8 mouse cellular contexts compared by ENCODE assay signal in the genomic region with DNA sequence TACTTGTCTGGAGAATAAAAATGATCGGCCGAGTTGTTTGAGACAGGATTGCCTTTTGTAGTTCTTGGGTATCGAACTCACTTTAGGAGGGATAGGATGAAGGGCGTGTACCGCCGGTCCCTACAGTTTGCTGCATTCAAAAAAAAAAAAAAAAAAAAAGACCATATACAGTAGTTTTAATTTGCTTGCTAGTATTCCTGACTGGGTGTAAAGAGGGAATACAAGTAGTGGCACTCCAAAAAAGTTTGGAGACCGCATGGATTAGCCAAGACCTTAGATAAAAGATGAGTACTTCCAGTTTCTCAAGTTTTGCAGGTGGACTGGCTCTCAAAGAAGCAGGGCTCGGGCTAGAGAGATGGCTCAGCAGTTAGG. TPM values are rescaled to one million over a fixed set of nuclear protein-coding genes. Genes with fewer than 3 reads are reported as not detected.
DNase-seq lines count a peak whose midpoint lies in the region; ATAC-seq and TF ChIP-seq lines count a peak whose summit lies in the region.

No protein-coding gene starts in this region.

- peak overlapping the region; percentile 96 for H3K9ac ChIP-seq in liver, embryonic 12.5 days

- ATAC-seq in erythroblast, adult 5-6 weeks (replicated peaks; ENCODE audit: low FRiP score, poor library complexity, severe bottlenecking): no peak
- no peak for ATAC-seq in liver, embryonic 12.5 days

- WGBS in liver, embryonic 12.5 days (ENCODE audit: insufficient replicate concordance): 6% methylated on average over 8 of the region's 8 CpGs

- no peak for DNase-seq in testis, postnatal 10 days (ENCODE audit: low spot score)
- DNase-seq in left cerebral cortex, postnatal 10 days (ENCODE audit: extremely low spot score in 1 of 2, low spot score in 2 of 2): no peak
- no peak for DNase-seq in layer of hippocampus, adult 9-11 months
- no peak for DNase-seq in cerebellum, postnatal 10 days

- no peak for TF ChIP-seq POLR2A in testis, adult 2 months (IDR thresholded peaks at IDR 0.05; ENCODE audit: control insufficient read depth, low read depth, low read length)

- H3K27ac ChIP-seq in testis, adult 2 months (ENCODE audit: control insufficient read depth, insufficient read depth, low read depth, low read length): peak overlapping the region; percentile 85
- peak overlapping the region; percentile 90 for H3K27ac ChIP-seq in liver, embryonic 12.5 days

- intact Hi-C loops in left cerebral cortex, postnatal 10 days (cut with DNase I): no loop called here

- H3K36me3 ChIP-seq in erythroblast, embryonic 14.5 days (ENCODE audit: control insufficient read depth): peaks cover 48% of the 10 kb centered on the region
- H3K36me3 ChIP-seq in testis, adult 2 months (ENCODE audit: control insufficient read depth, insufficient read depth, low read length): no peaks in the 10 kb centered on the region; the same call in 1 of the 2 replicates
- peaks cover 44% of the 10 kb centered on the region for H3K36me3 ChIP-seq in liver, embryonic 12.5 days

- no peak for TF ChIP-seq CTCF in testis, adult 2 months (IDR thresholded peaks at IDR 0.05; ENCODE audit: control insufficient read depth, insufficient read depth, insufficient replicate concordance, low read depth, low read length)

- H3K4me1 ChIP-seq in erythroblast, embryonic 14.5 days (ENCODE audit: control insufficient read depth): peaks cover 44% of the 10 kb centered on the region
- H3K4me1 ChIP-seq in testis, adult 2 months (ENCODE audit: control insufficient read depth, insufficient read depth, low read length): peaks cover 8% of the 10 kb centered on the region
- H3K4me1 ChIP-seq in liver, embryonic 12.5 days: peaks cover 25% of the 10 kb centered on the region

- peak overlapping the region; percentile 84 for H3K4me2 ChIP-seq in liver, embryonic 12.5 days

- H3K4me3 ChIP-seq in erythroblast, embryonic 14.5 days (replicated peaks): peak overlapping the region; percentile 97
- H3K4me3 ChIP-seq in testis, adult 2 months (ENCODE audit: control insufficient read depth, low read depth, low read length): peak overlapping the region; percentile 99
- H3K4me3 ChIP-seq in liver, embryonic 12.5 days: peak overlapping the region; percentile 83

- H3K27me3 ChIP-seq in erythroblast, embryonic 14.5 days (ENCODE audit: control insufficient read depth): peaks cover 6% of the 10 kb centered on the region
- H3K27me3 ChIP-seq in testis, adult 2 months (ENCODE audit: control insufficient read depth, insufficient read depth, low read length): no peaks in the 10 kb centered on the region
- 0 out of 2 replicates have a peak, but pooled peaks cover 6% of the 10 kb centered on the region for H3K27me3 ChIP-seq in liver, embryonic 12.5 days (replicated peaks)

- no peaks in the 10 kb centered on the region for H3K9me3 ChIP-seq in erythroblast, embryonic 14.5 days (ENCODE audit: control insufficient read depth, low read length)
- H3K9me3 ChIP-seq in liver, embryonic 12.5 days (replicated peaks): no peaks in the 10 kb centered on the region

RNA-seq across cellular contexts. Expression of gene Tmed2, which starts 1.1 kb away (rescaled TPM):
- polyA plus RNA-seq in erythroblast, embryonic 14.5 days (2012): 11.7 and 17.6 TPM in 2 replicates
- total RNA-seq in erythroblast, adult 5-6 weeks (2015; ENCODE audit: low replicate concordance): 187 and 211 TPM in 2 replicates
- 222 and 325 TPM in 2 replicates for total RNA-seq in erythroblast, adult 5-6 weeks (2017; ENCODE audit: low replicate concordance)
- 34.0 and 39.8 TPM in 2 replicates for polyA plus RNA-seq in testis, adult 2 months (2012; rRNA removed)
- 394 and 403 TPM in 2 replicates for polyA plus RNA-seq in liver, embryonic 12.5 days (2016; fragmentation: Nextera tagmentation; extraction: Ambion mirVana)
- total RNA-seq in left cerebral cortex, postnatal 10 days (2021): 100 to 1,000 TPM; 102 to 110 TPM

RNA-seq across cellular contexts. Expression of gene Rilpl1, which starts 10.4 kb away (rescaled TPM):
- 0.02 and 0.06 TPM in 2 replicates for polyA plus RNA-seq in erythroblast, embryonic 14.5 days (2012)
- total RNA-seq in erythroblast, adult 5-6 weeks (2015; ENCODE audit: low replicate concordance): not detected in 2 replicates
- 1.1 and 1.6 TPM in 2 replicates for total RNA-seq in erythroblast, adult 5-6 weeks (2017; ENCODE audit: low replicate concordance)
- 1.5 and 1.8 TPM in 2 replicates for polyA plus RNA-seq in testis, adult 2 months (2012; rRNA removed)
- 4.5 and 4.9 TPM in 2 replicates for polyA plus RNA-seq in liver, embryonic 12.5 days (2016; fragmentation: Nextera tagmentation; extraction: Ambion mirVana)
- 10 to 100 TPM; 24.6 to 26.7 TPM for total RNA-seq in left cerebral cortex, postnatal 10 days (2021)

RNA-seq across cellular contexts. Expression of gene Ddx55, which starts 11.1 kb away (rescaled TPM):
- polyA plus RNA-seq in erythroblast, embryonic 14.5 days (2012): 0.84 and 0.94 TPM in 2 replicates
- 0.38 and 2.9 TPM in 2 replicates for total RNA-seq in erythroblast, adult 5-6 weeks (2015; ENCODE audit: low replicate concordance)
- total RNA-seq in erythroblast, adult 5-6 weeks (2017; ENCODE audit: low replicate concordance): 0.85 and 5.0 TPM in 2 replicates
- polyA plus RNA-seq in testis, adult 2 months (2012; rRNA removed): 4.8 and 4.9 TPM in 2 replicates
- 11.9 and 12.4 TPM in 2 replicates for polyA plus RNA-seq in liver, embryonic 12.5 days (2016; fragmentation: Nextera tagmentation; extraction: Ambion mirVana)
- total RNA-seq in left cerebral cortex, postnatal 10 days (2021): 10 to 100 TPM; 24.0 to 25.2 TPM

RNA-seq across cellular contexts. Expression of gene Eif2b1, which starts 37.3 kb away (rescaled TPM):
- polyA plus RNA-seq in erythroblast, embryonic 14.5 days (2012): 0.41 and 0.57 TPM in 2 replicates
- 14.4 and 18.1 TPM in 2 replicates for total RNA-seq in erythroblast, adult 5-6 weeks (2015; ENCODE audit: low replicate concordance)
- 5.0 and 8.1 TPM in 2 replicates for total RNA-seq in erythroblast, adult 5-6 weeks (2017; ENCODE audit: low replicate concordance)
- polyA plus RNA-seq in testis, adult 2 months (2012; rRNA removed): 13.5 and 14.0 TPM in 2 replicates
- 74.6 and 80.1 TPM in 2 replicates for polyA plus RNA-seq in liver, embryonic 12.5 days (2016; fragmentation: Nextera tagmentation; extraction: Ambion mirVana)
- 10 to 100 TPM; 44.3 to 52.2 TPM for total RNA-seq in left cerebral cortex, postnatal 10 days (2021)

RNA-seq across cellular contexts. Expression of gene Gtf2h3, which starts 37.4 kb away (rescaled TPM):
- 0.27 and 0.28 TPM in 2 replicates for polyA plus RNA-seq in erythroblast, embryonic 14.5 days (2012)
- 0.19 and 3.8 TPM in 2 replicates for total RNA-seq in erythroblast, adult 5-6 weeks (2015; ENCODE audit: low replicate concordance)
- total RNA-seq in erythroblast, adult 5-6 weeks (2017; ENCODE audit: low replicate concordance): 10.3 and 10.6 TPM in 2 replicates
- polyA plus RNA-seq in testis, adult 2 months (2012; rRNA removed): 17.6 and 20.4 TPM in 2 replicates
- polyA plus RNA-seq in liver, embryonic 12.5 days (2016; fragmentation: Nextera tagmentation; extraction: Ambion mirVana): 42.1 and 43.3 TPM in 2 replicates
- total RNA-seq in left cerebral cortex, postnatal 10 days (2021): 10 to 100 TPM; 28.1 to 28.7 TPM
